Mouse (Mus musculus) CD4-positive, CD25-positive, alpha-beta regulatory T cell (primary cell): ENCODE results near the gene Atxn7l3b. TPM values are rescaled to one million over a fixed set of nuclear protein-coding genes. Genes with fewer than 3 reads are reported as not detected.

Experiments used
- polyA plus RNA-seq: library from polyadenylated mRNA; unstranded; fragments of 100-300 nt; shearing (Covaris generic); gene quantifications from one replicate; pipeline ENCODE4 v1.2.1, GENCODE M21; 2017

The Atxn7l3b gene
- polyA plus RNA-seq, result 51.5 TPM

DNA sequence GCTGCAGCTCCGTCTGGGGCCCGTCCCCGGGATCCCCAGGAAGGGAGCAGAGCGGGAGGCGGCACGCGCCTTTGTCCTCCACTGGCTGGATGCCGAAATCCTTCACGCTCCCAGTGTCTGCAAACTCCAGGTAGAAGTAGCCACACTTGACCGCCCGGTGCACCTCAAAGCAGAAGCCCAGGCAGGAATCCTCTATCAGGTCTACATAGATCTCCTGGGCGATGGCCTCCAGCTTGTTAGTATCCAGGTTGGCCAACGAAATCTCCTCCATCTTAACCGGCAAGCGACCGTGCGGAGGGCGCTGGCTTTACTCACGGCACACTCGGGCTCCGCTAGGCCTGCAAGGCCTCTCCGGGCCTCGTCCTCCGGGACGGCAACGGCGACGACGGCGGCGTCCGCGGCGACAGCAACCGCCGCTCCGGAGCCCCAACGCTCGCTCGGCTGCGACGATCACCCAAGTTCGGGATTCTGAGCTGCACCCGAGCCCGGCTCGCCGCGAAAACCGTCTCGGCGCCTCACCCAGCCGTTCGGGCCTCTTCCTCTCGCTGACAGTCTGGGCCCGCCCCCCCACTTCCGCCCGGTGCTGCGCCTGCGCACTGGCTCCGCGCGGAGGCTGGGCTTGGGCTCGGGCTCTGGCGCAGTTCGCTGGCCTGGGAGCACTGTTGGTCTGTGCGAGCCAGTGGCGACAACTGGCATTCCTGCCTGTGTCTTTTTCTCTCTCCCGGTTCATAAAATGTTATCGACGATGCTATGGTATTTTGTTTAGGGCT, at the start of gene Atxn7l3b:
Gene Atxn7l3b, minus strand, starts transcription at position 550 of the 770 bp plus-strand sequence.

